Mouse (Mus musculus): Measurements from ENCODE around the gene Islr.

The Islr gene

DNA sequence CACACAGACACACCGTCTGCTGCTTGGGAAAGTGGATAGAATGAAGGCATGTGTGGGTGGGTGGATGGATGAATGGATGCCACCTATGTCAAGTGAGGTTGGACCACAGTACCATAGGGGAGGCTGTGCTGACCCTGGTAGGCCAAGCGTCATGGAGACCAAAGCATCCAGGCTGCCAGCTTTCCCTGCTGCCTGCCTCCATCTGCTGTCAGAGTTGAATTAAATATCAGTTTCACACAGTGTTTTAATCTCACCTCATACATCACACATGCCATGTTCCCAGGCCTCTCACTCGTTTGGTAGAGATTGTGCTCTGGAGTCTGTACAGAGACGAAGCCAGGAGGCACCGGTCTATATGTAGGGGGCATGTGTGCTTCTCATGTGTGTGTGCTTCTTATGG is 93.3 kb downstream of the Islr start:
- DNase-seq, result peak; percentile 68

DNA sequence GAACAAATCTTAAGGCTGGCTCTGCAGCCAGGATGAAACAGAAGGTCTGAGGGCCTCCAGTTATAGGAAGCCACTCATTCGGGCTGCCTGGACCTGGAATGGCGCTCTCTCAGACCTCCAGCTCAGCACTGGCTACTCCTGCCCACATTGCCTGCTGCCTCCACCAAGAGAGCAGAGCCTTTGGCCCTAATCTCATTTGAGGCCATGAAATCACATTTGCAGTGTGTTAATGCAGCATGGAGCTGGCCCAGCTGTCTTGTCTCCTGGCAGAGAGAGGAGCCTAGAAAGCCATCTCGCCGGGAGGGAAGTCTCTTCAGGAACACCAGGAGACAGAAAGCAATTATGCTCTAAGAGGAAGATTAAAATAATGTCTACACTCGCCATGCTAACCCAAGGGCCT is 96.6 kb downstream of the Islr start:
- DNase-seq, result no peak

Measured in cerebellum, adult 9-10 months (tissue).